Mouse (Mus musculus): ENCODE data around the gene Irf1. TPM values are rescaled to one million over a fixed set of nuclear protein-coding genes. Genes with fewer than 3 reads are reported as not detected.
A peak's percentile ranks its signal among the peaks of the same experiment; 100 is the strongest.

The Irf1 gene
- total and polyA plus RNA-seq, 3 experiments = 17.8 to 64.9 (median 23.6) TPM

GRCm38 (mm10) chr11:53734431-53734830, 35.4 kb upstream of the Irf1 start:
- dilution Hi-C loops (cut with MboI; ENCODE audit: extremely low pct_ligation_motif_present, extremely low pct_unique_long_range_greater_than_20kb, low sequenced_read_pairs) = no loop called here

DNA sequence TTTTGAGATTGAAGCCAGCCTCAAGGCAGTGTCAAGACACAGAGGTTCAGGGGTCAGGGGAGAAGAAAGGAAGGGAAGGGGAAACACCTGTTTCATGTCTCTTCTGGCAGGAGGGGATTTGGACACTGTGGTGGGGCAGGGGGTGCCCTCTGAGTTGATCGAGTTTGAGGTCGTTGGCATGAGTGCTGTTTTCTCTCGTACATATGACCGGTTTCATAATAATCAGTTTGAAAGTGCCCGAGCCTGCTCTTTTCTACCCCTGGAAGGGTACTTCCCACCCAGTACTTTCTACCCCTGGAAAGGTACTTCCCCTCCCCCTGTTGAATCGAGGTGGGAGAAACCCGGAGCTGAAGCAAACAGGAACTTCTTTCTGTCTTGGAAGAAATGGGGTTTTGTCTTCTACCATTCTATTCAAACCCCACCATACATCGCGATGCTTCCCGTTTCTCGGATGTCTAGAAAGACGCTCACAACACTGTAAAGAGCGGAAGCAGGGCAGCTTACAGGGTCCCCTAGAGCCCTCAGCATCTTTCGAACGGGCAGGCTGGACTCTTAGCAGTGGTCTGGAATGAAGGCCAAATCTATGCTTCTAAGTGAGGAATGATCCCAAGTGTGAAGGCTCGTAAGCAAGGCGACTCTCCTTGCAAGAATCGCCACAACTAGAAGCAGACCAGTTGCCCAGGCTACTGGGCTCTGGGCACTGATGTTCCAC, 34.7 kb upstream of the Irf1 start:
- dilution Hi-C loops (cut with MboI; ENCODE audit: extremely low pct_ligation_motif_present, extremely low pct_unique_long_range_greater_than_20kb, low sequenced_read_pairs) = no loop called here
- TF ChIP-seq SIN3A (IDR thresholded peaks at IDR 0.05; ENCODE audit: low read length) = peak; percentile 50; the same call in 1 of the 2 replicates
- no peak for TF ChIP-seq RAD21 (IDR thresholded peaks at IDR 0.05; ENCODE audit: low read depth, low read length)
- 0 out of 2 replicates have a peak, but pooled peaks have one; percentile 40 for TF ChIP-seq KAT2A (IDR thresholded peaks at IDR 0.05; ENCODE audit: insufficient replicate concordance, low read length)
- peak; percentile 60 for TF ChIP-seq ETS1 (conservative IDR thresholded peaks at IDR 0.05; ENCODE audit: low read depth, low read length)
- no peak; the same call in 1 of the 2 replicates for TF ChIP-seq HCFC1 (IDR thresholded peaks at IDR 0.05; ENCODE audit: low read depth, low read length)
- peak; percentile 45 for TF ChIP-seq BHLHE40 (IDR thresholded peaks at IDR 0.05; ENCODE audit: low read depth, low read length)
- TF ChIP-seq CHD2 (IDR thresholded peaks at IDR 0.05; ENCODE audit: low read length) = peak; percentile 80; the same call in 1 of the 2 replicates
- TF ChIP-seq POLR2AphosphoS2 (IDR thresholded peaks at IDR 0.05; ENCODE audit: low read depth, low read length) = no peak
- TF ChIP-seq MAZ (IDR thresholded peaks at IDR 0.05; ENCODE audit: low read depth, low read length) = 0 out of 2 replicates have a peak, but pooled peaks have one; percentile 51
- no peak for TF ChIP-seq UBTF (IDR thresholded peaks at IDR 0.05; ENCODE audit: low read depth, low read length)
- no peak for TF ChIP-seq USF1 (IDR thresholded peaks at IDR 0.05; ENCODE audit: low read depth, low read length)
- no peak for TF ChIP-seq ZC3H11A (IDR thresholded peaks at IDR 0.05; ENCODE audit: low read depth, low read length)
- TF ChIP-seq ELF1 (IDR thresholded peaks at IDR 0.05; ENCODE audit: low read depth, low read length) = peak; percentile 69; the same call in 1 of the 2 replicates
- no peak; the same call in 1 of the 2 replicates for TF ChIP-seq POLR2A (IDR thresholded peaks at IDR 0.05; ENCODE audit: low read depth, low read length)
- 0 out of 2 replicates have a peak, but pooled peaks have one; percentile 3 for TF ChIP-seq JUND (conservative IDR thresholded peaks at IDR 0.05; ENCODE audit: low read depth, low read length)
- no peak for TF ChIP-seq NRF1 (IDR thresholded peaks at IDR 0.05; ENCODE audit: low read depth, low read length)
- TF ChIP-seq NELFE (IDR thresholded peaks at IDR 0.05; ENCODE audit: low read depth, low read length) = peak; percentile 51
- TF ChIP-seq PAX5 (IDR thresholded peaks at IDR 0.05; ENCODE audit: low read length) = no peak
- TF ChIP-seq SMC3 (IDR thresholded peaks at IDR 0.05; ENCODE audit: low read depth, low read length) = no peak
- TF ChIP-seq MYC (IDR thresholded peaks at IDR 0.05; ENCODE audit: low read depth, low read length) = no peak
- TF ChIP-seq RCOR1 (conservative IDR thresholded peaks at IDR 0.05; ENCODE audit: low read depth, low read length) = no peak
- no peak for TF ChIP-seq GABPA (IDR thresholded peaks at IDR 0.05; ENCODE audit: insufficient replicate concordance, low read depth, low read length)
- TF ChIP-seq TCF12 (IDR thresholded peaks at IDR 0.05; ENCODE audit: low read depth, low read length) = no peak
- TF ChIP-seq CTCF (conservative IDR thresholded peaks at IDR 0.05 in 1 of 2, IDR thresholded peaks at IDR 0.05 in 1 of 2; ENCODE audit: low read depth in 2 of 2, low read length in 2 of 2) = no peak
- no peak for TF ChIP-seq E2F4 (IDR thresholded peaks at IDR 0.05; ENCODE audit: insufficient replicate concordance, low read depth, low read length)
- TF ChIP-seq JUN (IDR thresholded peaks at IDR 0.05; ENCODE audit: insufficient read depth, low read depth, low read length) = no peak
- peak; percentile 3 for TF ChIP-seq MXI1 (IDR thresholded peaks at IDR 0.05; ENCODE audit: low read depth, low read length)
- 0 out of 2 replicates have a peak, but pooled peaks have one; percentile 51 for TF ChIP-seq CHD1 (IDR thresholded peaks at IDR 0.05; ENCODE audit: low read depth, low read length)
- no peak for TF ChIP-seq ZNF384 (IDR thresholded peaks at IDR 0.05; ENCODE audit: low read depth, low read length)

More at GRCm38 (mm10) chr11:53734431-53734830, 35.4 kb upstream of the Irf1 start:
- in situ Hi-C loops (cut with MboI; ENCODE audit: low pct_ligation_motif_present, low pct_unique_long_range_greater_than_20kb, low sequenced_read_pairs) = no loop called here
- Histone ChIP-seq H3K36me3 (replicated peaks in 1 of 2; ENCODE audit: control insufficient read depth in 1 of 2, insufficient read depth in 1 of 2, low read length in 1 of 2) (no peaks in the 10 kb centered on the region), H3K4me3 (replicated peaks in 1 of 3; ENCODE audit: low read depth in 2 of 3, low read length in 2 of 3, poor library complexity in 1 of 3) (peak overlapping the region in 1 of 3 experiments; percentile 43), H3K4me1 (ENCODE audit: control insufficient read depth in 1 of 2, insufficient read depth in 2 of 2) (peaks cover 8 to 38% of the 10 kb centered on the region in 2 experiments), H3K27me3 (replicated peaks) (no peaks in the 10 kb centered on the region), H3K27ac (ENCODE audit: insufficient read depth, low read depth) (peak overlapping the region; percentile 54; the same call in 1 of the 2 replicates), H3K4me2 (ENCODE audit: insufficient read depth, low read depth, poor library complexity, severe bottlenecking) (peak overlapping the region; percentile 76; the same call in 1 of the 2 replicates), H3K9me3 (replicated peaks; ENCODE audit: low read length) (no peaks in the 10 kb centered on the region), H3K9ac (ENCODE audit: insufficient read depth, low read depth) (peak overlapping the region; percentile 41; the same call in 1 of the 2 replicates), H3K79me2 (replicated peaks; ENCODE audit: control insufficient read depth, extremely low read depth, insufficient read depth, poor library complexity, severe bottlenecking) (no peaks in the 10 kb centered on the region)
- peak; percentile 58 for DNase-seq (ENCODE audit: extremely low read depth)
- peak; percentile 39 for TF ChIP-seq SMC3 (IDR thresholded peaks at IDR 0.05; ENCODE audit: low read depth, low read length)
- TF ChIP-seq CTCF (conservative IDR thresholded peaks at IDR 0.05 in 1 of 2, IDR thresholded peaks at IDR 0.05 in 1 of 2; ENCODE audit: low read depth in 2 of 2, low read length in 2 of 2) = peak; percentile 11 to 72; a peak in 2 of 4 replicates
- no peak for TF ChIP-seq MAX (IDR thresholded peaks at IDR 0.05; ENCODE audit: low read length)
- TF ChIP-seq RAD21 (IDR thresholded peaks at IDR 0.05; ENCODE audit: low read depth, low read length) = peak; percentile 53

More for the DNA sequence above, 34.7 kb upstream of the Irf1 start:
- Histone ChIP-seq H3K4me3 (replicated peaks in 1 of 3; ENCODE audit: low read depth in 2 of 3, low read length in 2 of 3, poor library complexity in 1 of 3) (peak overlapping the region; percentile 7 to 43 (median 29)), H3K4me1 (ENCODE audit: control insufficient read depth in 1 of 2, insufficient read depth in 2 of 2) (peaks cover 8 to 35% of the 10 kb centered on the region in 2 experiments), H3K27me3 (replicated peaks) (no peaks in the 10 kb centered on the region), H3K79me2 (replicated peaks; ENCODE audit: control insufficient read depth, extremely low read depth, insufficient read depth, poor library complexity, severe bottlenecking) (no peaks in the 10 kb centered on the region), H3K9ac (ENCODE audit: insufficient read depth, low read depth) (peak overlapping the region; percentile 41), H3K27ac (ENCODE audit: insufficient read depth, low read depth) (peak overlapping the region; percentile 54), H3K36me3 (replicated peaks in 1 of 2; ENCODE audit: control insufficient read depth in 1 of 2, insufficient read depth in 1 of 2, low read length in 1 of 2) (no peaks in the 10 kb centered on the region), H3K9me3 (replicated peaks; ENCODE audit: low read length) (no peaks in the 10 kb centered on the region), H3K4me2 (ENCODE audit: insufficient read depth, low read depth, poor library complexity, severe bottlenecking) (peak overlapping the region; percentile 76)
- DNase-seq (ENCODE audit: extremely low read depth) = peak; percentile 89
- in situ Hi-C loops (cut with MboI; ENCODE audit: low pct_ligation_motif_present, low pct_unique_long_range_greater_than_20kb, low sequenced_read_pairs) = loop anchor here (5.0 kb wide), 2 partner anchors 148 to 268 kb away; no protein-coding TSS in a partner anchor
